Mouse (Mus musculus): Measurements from ENCODE around the gene Caskin2.
"Not testable (repeated sequence)": the region's sequence is repeated elsewhere in the genome, so short reads cannot be mapped to it uniquely, and the experiment has no call there.

The Caskin2 gene

GRCm38 (mm10) chr11:115765103-115765606 is 48.3 kb downstream of the Caskin2 start, which contains the start of gene Tmem94:
Gene Tmem94, plus strand, starts transcription at chr11:115765433.
- peak; percentile 96 for DNase-seq (ENCODE audit: low spot score)

- DNase-seq (ENCODE audit: low spot score), result no peak
Measured at GRCm38 (mm10) chr11:115764698-115765097, 48.7 kb downstream of the Caskin2 start.

GRCm38 (mm10) chr11:115762176-115762575 is 51.3 kb downstream of the Caskin2 start:
- DNase-seq (ENCODE audit: low spot score), result not testable (repeated sequence)

- no peak for DNase-seq (ENCODE audit: low spot score)
Measured at GRCm38 (mm10) chr11:115753485-115753884, 60.0 kb downstream of the Caskin2 start.

- DNase-seq (ENCODE audit: low spot score), result no peak
Measured at GRCm38 (mm10) chr11:115752653-115753052, 60.8 kb downstream of the Caskin2 start.

GRCm38 (mm10) chr11:115751725-115752124 is 61.7 kb downstream of the Caskin2 start:
- no peak for DNase-seq (ENCODE audit: low spot score)

GRCm38 (mm10) chr11:115749834-115750233 is 63.6 kb downstream of the Caskin2 start:
- DNase-seq (ENCODE audit: low spot score), result no peak
